Mouse (Mus musculus): Measurements from ENCODE around the gene Clec5a. TPM values are rescaled to one million over a fixed set of nuclear protein-coding genes. Genes with fewer than 3 reads are reported as not detected.

Gene Clec5a
- polyA plus RNA-seq, 1 experiment: 1.3 TPM

GRCm38 (mm10) chr6:40594804-40595550 is 9.4 kb upstream of the Clec5a start:
- Histone ChIP-seq H3K4me1 (ENCODE audit: control insufficient read depth, insufficient read depth, low read length) (no peaks in the 10 kb centered on the region), H3K27me3 (ENCODE audit: control insufficient read depth, insufficient read depth, low read length) (no peaks in the 10 kb centered on the region), H3K27ac (ENCODE audit: insufficient read depth, low read length) (no peak overlapping the region), H3K4me3 (replicated peaks; ENCODE audit: insufficient read depth, low read depth, low read length) (no peak overlapping the region)
- WGBS: 72% methylated on average over 3 of the region's 3 CpGs
- TF ChIP-seq POLR2A (IDR thresholded peaks at IDR 0.05; ENCODE audit: borderline replicate concordance, insufficient read depth, low read length): no peak
- TF ChIP-seq CTCF (IDR thresholded peaks at IDR 0.05; ENCODE audit: borderline replicate concordance, insufficient read depth, low read depth, low read length): no peak
- no peak for DNase-seq

DNA sequence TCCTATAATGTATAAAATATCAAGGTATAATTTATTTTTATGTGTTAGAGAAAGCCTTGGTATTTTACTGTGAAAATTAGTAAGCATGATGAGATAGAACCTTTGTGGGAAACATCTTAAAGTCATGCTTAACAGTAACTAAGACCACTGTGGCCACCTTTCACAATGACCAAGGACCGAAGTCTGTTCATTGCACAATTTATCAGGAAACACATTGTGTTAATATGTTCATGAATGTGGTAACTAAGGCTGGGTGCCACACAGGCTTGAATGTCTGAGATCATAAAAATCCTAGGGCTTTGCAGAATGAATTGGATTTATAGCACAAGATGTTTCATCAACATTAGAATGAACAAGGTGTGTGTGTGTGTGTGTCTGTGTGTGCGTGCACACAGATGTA is 2.7 kb upstream of the Clec5a start:
- no peaks in the 10 kb centered on the region for H3K27me3 ChIP-seq (ENCODE audit: control insufficient read depth, insufficient read depth, low read length)

DNA sequence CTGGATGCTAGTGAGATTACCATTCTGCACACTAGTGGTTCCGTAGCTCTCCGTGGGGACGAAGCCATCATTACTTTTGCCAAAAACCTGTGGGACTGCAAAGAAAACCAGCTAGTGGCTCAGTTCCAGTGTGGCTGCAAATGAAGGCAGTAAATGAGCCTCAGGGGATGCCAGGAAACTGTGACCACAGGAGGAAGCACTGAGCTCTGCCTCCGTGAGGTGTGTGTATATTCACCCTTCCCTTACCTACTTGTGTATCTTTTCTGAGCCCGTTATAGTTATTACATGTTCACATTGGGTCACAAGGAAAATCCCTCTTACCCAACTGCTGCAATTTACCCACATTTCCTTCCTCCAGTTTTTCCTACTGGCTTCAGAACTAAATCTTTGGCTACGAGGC is 1.3 kb downstream of the Clec5a start:
- no peak for DNase-seq
- no peak overlapping the region for H3K27ac ChIP-seq (ENCODE audit: insufficient read depth, low read length)
- no peaks in the 10 kb centered on the region for H3K27me3 ChIP-seq (ENCODE audit: control insufficient read depth, insufficient read depth, low read length)
- WGBS: 30% methylated on average over 6 of the region's 6 CpGs
- H3K4me1 ChIP-seq (ENCODE audit: control insufficient read depth, insufficient read depth, low read length): no peaks in the 10 kb centered on the region
- TF ChIP-seq CTCF (IDR thresholded peaks at IDR 0.05; ENCODE audit: borderline replicate concordance, insufficient read depth, low read depth, low read length) (no peak), POLR2A (IDR thresholded peaks at IDR 0.05; ENCODE audit: borderline replicate concordance, insufficient read depth, low read length) (no peak)
- no peak overlapping the region for H3K4me3 ChIP-seq (replicated peaks; ENCODE audit: insufficient read depth, low read depth, low read length)

More for the DNA sequence above, 2.7 kb upstream of the Clec5a start:
- no peak for DNase-seq
- TF ChIP-seq CTCF (IDR thresholded peaks at IDR 0.05; ENCODE audit: borderline replicate concordance, insufficient read depth, low read depth, low read length) (no peak), POLR2A (IDR thresholded peaks at IDR 0.05; ENCODE audit: borderline replicate concordance, insufficient read depth, low read length) (no peak)
- no peak overlapping the region for H3K27ac ChIP-seq (ENCODE audit: insufficient read depth, low read length)
- 95% methylated on average over 2 of the region's 2 CpGs for WGBS
- no peak overlapping the region for H3K4me3 ChIP-seq (replicated peaks; ENCODE audit: insufficient read depth, low read depth, low read length)
- no peaks in the 10 kb centered on the region for H3K4me1 ChIP-seq (ENCODE audit: control insufficient read depth, insufficient read depth, low read length)

DNA sequence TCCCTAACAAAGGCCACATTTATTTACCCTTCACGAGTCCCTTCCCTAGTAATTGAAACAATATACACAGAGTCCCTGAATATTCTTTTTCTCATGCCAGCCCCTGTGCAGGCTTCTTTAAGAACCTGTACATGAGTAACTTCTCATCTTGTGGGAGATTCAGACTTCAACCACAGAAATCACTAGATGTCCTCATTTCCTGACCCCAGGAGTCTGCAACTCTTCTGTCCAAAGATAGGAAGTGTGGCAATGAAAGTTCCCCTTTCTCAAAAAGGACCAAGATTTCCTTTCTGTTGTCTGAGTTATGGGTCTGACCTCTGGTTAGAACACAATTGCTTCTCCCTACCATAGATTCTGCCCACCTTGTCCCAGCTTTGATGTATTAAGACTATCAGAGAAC is 9.3 kb downstream of the Clec5a start:
- 88% methylated on average over 1 of the region's 1 CpGs for WGBS

GRCm38 (mm10) chr6:40573618-40574017 is 12.0 kb downstream of the Clec5a start:
- no peak for DNase-seq
- Histone ChIP-seq H3K4me3 (replicated peaks; ENCODE audit: insufficient read depth, low read depth, low read length) (no peak overlapping the region), H3K27ac (ENCODE audit: insufficient read depth, low read length) (no peak overlapping the region), H3K27me3 (ENCODE audit: control insufficient read depth, insufficient read depth, low read length) (no peaks in the 10 kb centered on the region), H3K4me1 (ENCODE audit: control insufficient read depth, insufficient read depth, low read length) (no peaks in the 10 kb centered on the region)
- 91% methylated on average over 3 of the region's 3 CpGs for WGBS
- TF ChIP-seq POLR2A (IDR thresholded peaks at IDR 0.05; ENCODE audit: borderline replicate concordance, insufficient read depth, low read length) (no peak), CTCF (IDR thresholded peaks at IDR 0.05; ENCODE audit: borderline replicate concordance, insufficient read depth, low read depth, low read length) (no peak)

More for the DNA sequence above, 9.3 kb downstream of the Clec5a start:
- no peaks in the 10 kb centered on the region for H3K4me1 ChIP-seq (ENCODE audit: control insufficient read depth, insufficient read depth, low read length)
- H3K27ac ChIP-seq (ENCODE audit: insufficient read depth, low read length): no peak overlapping the region
- H3K4me3 ChIP-seq (replicated peaks; ENCODE audit: insufficient read depth, low read depth, low read length): no peak overlapping the region
- no peaks in the 10 kb centered on the region for H3K27me3 ChIP-seq (ENCODE audit: control insufficient read depth, insufficient read depth, low read length)
- DNase-seq: no peak
- TF ChIP-seq CTCF (IDR thresholded peaks at IDR 0.05; ENCODE audit: borderline replicate concordance, insufficient read depth, low read depth, low read length) (no peak), POLR2A (IDR thresholded peaks at IDR 0.05; ENCODE audit: borderline replicate concordance, insufficient read depth, low read length) (no peak)

DNA sequence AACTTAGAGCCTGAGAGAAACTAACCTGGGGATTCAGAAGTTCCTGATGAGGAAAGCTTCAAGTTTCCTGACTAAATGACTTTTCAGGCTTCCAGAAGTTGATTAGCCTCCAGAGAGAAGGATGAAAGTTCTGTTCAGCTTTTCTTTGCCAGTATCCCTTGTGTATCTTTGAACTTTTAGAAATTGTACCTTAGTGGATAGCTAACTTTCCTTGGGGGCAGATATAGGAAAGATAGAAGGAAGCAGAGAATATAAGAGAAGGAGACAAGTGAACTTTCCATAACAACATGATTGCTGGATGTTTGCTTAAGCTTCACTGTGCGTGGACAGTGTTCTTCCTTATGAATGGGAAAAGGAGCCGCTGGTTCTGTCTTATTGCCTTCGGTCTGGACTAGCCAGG is 16.4 kb downstream of the Clec5a start, which contains the start of gene Olfr460:
Gene Olfr460 (plus strand): TSS at position 301 of the 400 bp plus-strand sequence.
- no peak for DNase-seq
- H3K4me1 ChIP-seq (ENCODE audit: control insufficient read depth, insufficient read depth, low read length): no peaks in the 10 kb centered on the region
- no peak within 1 kb of the TSS for H3K27ac ChIP-seq (ENCODE audit: insufficient read depth, low read length)
- 94% methylated on average over 3 of the region's 3 CpGs for WGBS
- no peaks in the 10 kb centered on the region for H3K27me3 ChIP-seq (ENCODE audit: control insufficient read depth, insufficient read depth, low read length)
- TF ChIP-seq CTCF (IDR thresholded peaks at IDR 0.05; ENCODE audit: borderline replicate concordance, insufficient read depth, low read depth, low read length) (no peak), POLR2A (IDR thresholded peaks at IDR 0.05; ENCODE audit: borderline replicate concordance, insufficient read depth, low read length) (no peak)
- H3K4me3 ChIP-seq (replicated peaks; ENCODE audit: insufficient read depth, low read depth, low read length): no peak within 1 kb of the TSS

DNA sequence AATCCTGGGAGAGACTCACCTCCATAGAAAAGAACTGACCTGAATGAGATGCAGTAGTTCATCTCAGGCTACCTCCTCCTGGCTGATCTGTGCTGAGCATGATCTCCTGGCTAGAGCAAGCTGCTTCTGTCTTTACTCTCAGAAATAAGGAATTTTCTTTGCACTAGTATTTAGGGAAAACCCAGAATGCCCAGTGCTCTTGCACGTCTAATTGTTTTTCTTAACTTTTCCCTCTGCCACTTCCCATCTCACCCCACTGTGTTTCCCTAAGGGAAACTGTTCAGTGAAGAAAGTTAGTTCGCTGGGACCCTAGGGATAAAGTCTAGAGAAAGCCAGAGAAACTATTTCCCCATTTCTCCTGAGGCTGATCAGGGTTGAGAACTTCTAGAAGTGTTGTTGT is 30.7 kb downstream of the Clec5a start, which contains the start of gene Olfr461:
Gene Olfr461 (minus strand): TSS at position 101 of the 400 bp plus-strand sequence.
- WGBS: 84% methylated on average over 2 of the region's 2 CpGs
- Histone ChIP-seq H3K27ac (ENCODE audit: insufficient read depth, low read length) (no peak within 1 kb of the TSS), H3K27me3 (ENCODE audit: control insufficient read depth, insufficient read depth, low read length) (no peaks in the 10 kb centered on the region), H3K4me3 (replicated peaks; ENCODE audit: insufficient read depth, low read depth, low read length) (no peak within 1 kb of the TSS), H3K4me1 (ENCODE audit: control insufficient read depth, insufficient read depth, low read length) (no peaks in the 10 kb centered on the region)
- TF ChIP-seq POLR2A (IDR thresholded peaks at IDR 0.05; ENCODE audit: borderline replicate concordance, insufficient read depth, low read length) (no peak), CTCF (IDR thresholded peaks at IDR 0.05; ENCODE audit: borderline replicate concordance, insufficient read depth, low read depth, low read length) (no peak)
- DNase-seq: no peak

GRCm38 (mm10) chr6:40544690-40545089 is 40.9 kb downstream of the Clec5a start:
- 79% methylated on average over 10 of the region's 10 CpGs for WGBS
- Histone ChIP-seq H3K27me3 (ENCODE audit: control insufficient read depth, insufficient read depth, low read length) (no peaks in the 10 kb centered on the region), H3K27ac (ENCODE audit: insufficient read depth, low read length) (no peak overlapping the region)

More at GRCm38 (mm10) chr6:40544690-40545089, 40.9 kb downstream of the Clec5a start:
- TF ChIP-seq CTCF (IDR thresholded peaks at IDR 0.05; ENCODE audit: borderline replicate concordance, insufficient read depth, low read depth, low read length) (no peak), POLR2A (IDR thresholded peaks at IDR 0.05; ENCODE audit: borderline replicate concordance, insufficient read depth, low read length) (no peak)
- Histone ChIP-seq H3K4me3 (replicated peaks; ENCODE audit: insufficient read depth, low read depth, low read length) (no peak overlapping the region), H3K4me1 (ENCODE audit: control insufficient read depth, insufficient read depth, low read length) (no peaks in the 10 kb centered on the region)
- no peak for DNase-seq

Other genes with a start within 250 kb of the Clec5a start
- 64.6 and 67.0 TPM in 2 replicates for gene E330009J07Rik, start 149.7 kb downstream of the Clec5a start, polyA plus RNA-seq (2012; rRNA removed)
- 0.28 and 0.41 TPM in 2 replicates for gene Wee2, start 146.7 kb downstream of the Clec5a start, polyA plus RNA-seq (2012; rRNA removed)
- 44.5 and 47.0 TPM in 2 replicates for gene Ssbp1, start 114.5 kb downstream of the Clec5a start, polyA plus RNA-seq (2012; rRNA removed)
- 0.36 TPM in 1 of 2 replicates, not detected in the other for gene Tas2r137, start 94.6 kb downstream of the Clec5a start, polyA plus RNA-seq (2012; rRNA removed)
- gene Tas2r108, start 92.3 kb downstream of the Clec5a start, polyA plus RNA-seq (2012; rRNA removed): 0.41 and 0.67 TPM in 2 replicates
- gene Prss37, start 66.3 kb downstream of the Clec5a start, polyA plus RNA-seq (2012; rRNA removed): not detected in 2 replicates
- gene Olfr461, start 30.8 kb downstream of the Clec5a start, polyA plus RNA-seq (2012; rRNA removed): not detected in 2 replicates
- gene Olfr460, start 16.3 kb downstream of the Clec5a start, polyA plus RNA-seq (2012; rRNA removed): 0.16 and 0.23 TPM in 2 replicates
- gene Tas2r138, start 27.5 kb upstream of the Clec5a start, polyA plus RNA-seq (2012; rRNA removed): not detected in 2 replicates
- gene Mgam, start 43.0 kb upstream of the Clec5a start, polyA plus RNA-seq (2012; rRNA removed): 0.08 TPM in 2 replicates

Data from cerebellum, adult 2 months (tissue).